Mouse (Mus musculus) lung, postnatal 0 days (tissue): ENCODE results near the gene Gm8765.

Experiments used
- CTCF ChIP-seq: IDR thresholded peaks from 2 replicates; pipeline ENCODE4 v1.5.1; 2016; ENCODE audit warnings: antibody characterized with exemption, mild to moderate bottlenecking
- EP300 ChIP-seq: IDR thresholded peaks from 2 replicates; pipeline ENCODE4 v1.6.1; 2016; ENCODE audit warnings: antibody characterized with exemption, mild to moderate bottlenecking, control low read depth

GRCm38 (mm10) chr13:50751732-50752131 lies 53.6 kb downstream of the Gm8765 start:
- TF ChIP-seq CTCF (no peak), EP300 (no peak)
